Mouse (Mus musculus): ENCODE data around the gene Itpr3.
A peak's percentile ranks its signal among the peaks of the same experiment; 100 is the strongest.

The Itpr3 gene

GRCm38 (mm10) chr17:27038335-27039050, 18.6 kb upstream of the Itpr3 start:
- no peak for DNase-seq

- DNase-seq = no peak
Measured at GRCm38 (mm10) chr17:27039432-27040102, 17.5 kb upstream of the Itpr3 start.

- peak; percentile 49 to 56 for DNase-seq
Measured at GRCm38 (mm10) chr17:27040304-27041045, 16.6 kb upstream of the Itpr3 start.

- DNase-seq = no peak
Measured at GRCm38 (mm10) chr17:27041046-27041786, 15.9 kb upstream of the Itpr3 start.

DNA sequence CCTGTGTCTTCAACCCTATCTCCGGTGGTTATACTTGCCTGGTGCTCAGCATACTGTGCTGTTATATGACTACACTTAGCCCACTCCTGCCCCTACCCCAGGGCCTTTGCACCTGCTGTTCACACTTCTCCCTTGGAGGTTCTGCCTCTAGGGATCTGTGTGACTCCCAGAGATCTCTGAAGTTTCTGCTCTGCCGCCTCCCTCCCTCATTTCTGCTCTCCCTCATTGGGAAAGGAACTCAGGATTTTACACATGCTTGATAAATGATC, 15.4 kb upstream of the Itpr3 start:
- no peak for DNase-seq

GRCm38 (mm10) chr17:27042840-27043239, 14.3 kb upstream of the Itpr3 start:
- no peak for DNase-seq

- DNase-seq = no peak
Measured at GRCm38 (mm10) chr17:27045164-27045563, 11.9 kb upstream of the Itpr3 start.

- DNase-seq = no peak
Measured at GRCm38 (mm10) chr17:27047762-27048444, 9.2 kb upstream of the Itpr3 start.

DNA sequence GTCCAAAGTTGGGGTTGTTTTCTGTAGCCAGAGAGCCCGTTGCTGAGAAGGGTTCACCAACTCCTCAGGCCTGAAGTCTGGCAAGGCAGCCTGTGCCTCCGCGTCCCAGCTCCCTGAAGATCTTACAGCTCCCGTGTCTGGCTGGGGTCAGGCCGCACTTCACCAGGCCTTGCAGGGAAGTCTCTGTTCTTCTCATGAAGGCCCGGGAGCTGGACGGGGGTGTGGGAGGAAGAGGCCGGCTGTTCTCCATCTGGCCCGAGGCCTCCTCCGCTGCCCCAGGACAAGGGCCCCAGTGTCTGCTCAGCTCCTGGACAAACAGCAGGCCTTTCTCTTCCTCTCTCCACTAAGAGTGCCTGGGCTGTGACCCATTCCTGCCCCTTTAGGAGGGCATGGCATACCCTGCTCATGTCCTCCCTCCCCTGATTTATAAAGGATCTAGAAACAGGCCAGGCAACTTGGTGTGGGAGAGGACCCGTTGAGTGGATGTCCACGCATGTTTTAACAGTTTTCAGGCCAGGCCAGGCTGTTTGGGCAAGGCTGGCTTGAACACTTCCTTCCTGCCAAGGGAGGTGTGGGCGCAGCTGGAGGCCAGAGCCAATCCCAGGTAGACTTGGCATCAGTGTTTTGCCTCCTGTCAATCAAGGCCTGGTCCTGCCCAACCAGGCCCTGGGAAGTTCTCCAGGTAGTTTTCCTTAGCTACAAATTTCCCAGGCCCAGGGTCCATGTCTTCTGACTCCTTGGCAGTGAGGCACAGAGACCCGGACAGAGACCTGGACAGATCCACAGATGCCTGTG, 8.5 kb upstream of the Itpr3 start:
- no peak for DNase-seq

GRCm38 (mm10) chr17:27050853-27051252, 6.3 kb upstream of the Itpr3 start:
- no peak for DNase-seq

- peak; percentile 73 to 76 for DNase-seq
Measured at GRCm38 (mm10) chr17:27051514-27051913, 5.6 kb upstream of the Itpr3 start.

- peak; percentile 77 to 87 for DNase-seq
Measured at GRCm38 (mm10) chr17:27056170-27056569, 934 bp upstream of the Itpr3 start.

- DNase-seq = peak; percentile 39 to 42
Measured at GRCm38 (mm10) chr17:27057517-27058055, 482 bp downstream of the Itpr3 start.

DNA sequence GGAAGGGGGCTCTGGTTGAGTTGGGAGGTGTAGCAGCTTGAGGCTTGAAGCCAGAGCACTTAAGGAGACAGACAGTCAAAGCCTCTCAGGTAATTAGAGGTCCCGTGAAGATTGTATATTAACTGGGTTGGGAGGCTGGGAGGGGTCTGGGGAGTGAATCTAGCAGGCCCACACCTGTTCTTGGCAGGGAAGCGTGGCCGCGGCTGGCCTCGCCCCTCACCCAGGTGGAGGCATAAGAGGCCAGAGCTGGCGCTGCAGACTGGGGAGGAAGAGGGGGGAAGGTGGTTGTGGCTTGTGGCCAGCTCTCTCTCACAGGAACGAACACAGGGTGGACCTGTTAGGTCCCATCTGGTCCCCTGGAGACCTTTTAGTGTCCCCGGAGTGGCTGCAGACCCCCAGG, 3.6 kb downstream of the Itpr3 start:
- DNase-seq = no peak

DNA sequence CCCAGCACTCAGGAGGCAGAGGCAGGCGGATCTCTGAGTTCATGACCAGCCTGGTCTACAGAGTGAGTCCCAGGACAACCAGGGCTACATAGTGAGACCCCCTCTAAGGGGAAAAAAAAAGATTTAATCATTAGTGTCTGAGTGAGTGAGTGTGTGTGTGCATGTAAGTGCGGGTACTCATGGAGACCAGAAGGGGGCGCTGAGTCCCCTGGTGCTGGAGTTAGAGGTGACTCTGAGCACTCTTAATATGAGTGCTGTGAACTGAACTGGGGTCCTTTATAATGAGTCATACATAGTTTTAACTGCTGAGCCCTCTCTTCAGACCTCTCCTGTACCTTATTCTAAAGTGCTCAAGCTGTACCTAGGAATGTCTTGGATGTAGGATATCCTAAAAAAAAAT, 4.6 kb downstream of the Itpr3 start:
- DNase-seq = no peak

DNA sequence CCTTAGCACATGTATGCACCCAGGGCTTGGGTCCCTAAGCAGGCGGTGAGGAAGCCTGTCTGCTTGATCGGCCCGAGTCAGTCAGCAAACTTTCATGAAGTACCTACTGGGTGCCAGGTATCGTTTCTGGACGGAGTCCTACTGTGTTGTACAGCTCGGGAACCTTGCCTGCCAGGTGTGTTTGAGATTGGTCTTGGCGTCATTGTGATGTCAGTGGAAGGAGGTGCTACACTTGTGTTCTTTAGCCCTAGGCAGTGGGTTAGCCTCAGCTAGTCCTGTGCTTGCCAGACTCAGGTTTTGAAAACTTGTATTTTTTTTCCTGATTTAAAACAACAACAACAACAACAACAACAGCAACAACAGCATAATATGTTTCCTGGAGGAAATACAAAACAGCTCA, 5.6 kb downstream of the Itpr3 start:
- no peak for DNase-seq

- no peak for DNase-seq
Measured at GRCm38 (mm10) chr17:27063717-27064116, 6.6 kb downstream of the Itpr3 start.

GRCm38 (mm10) chr17:27064195-27064594, 7.1 kb downstream of the Itpr3 start:
- no peak for DNase-seq

DNA sequence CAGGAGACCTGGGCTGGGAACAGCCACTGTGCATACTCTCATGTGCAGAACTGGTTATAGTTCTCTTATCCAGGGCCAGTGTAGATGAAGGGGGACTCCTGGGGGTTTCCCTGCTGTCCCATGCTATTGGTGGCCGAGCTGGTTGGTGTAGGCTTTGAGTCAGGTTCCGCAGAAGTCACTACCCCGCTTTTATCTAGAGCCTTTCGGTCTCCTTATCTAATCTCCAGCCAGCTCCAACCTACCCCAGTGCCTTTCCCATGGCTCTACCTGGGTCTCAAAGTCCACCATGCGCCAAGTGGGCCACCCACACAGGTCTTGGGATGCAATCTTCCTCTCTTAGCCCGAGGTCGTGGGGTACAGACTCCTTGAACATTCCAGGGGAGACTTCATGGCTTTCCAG, 9.0 kb downstream of the Itpr3 start:
- no peak for DNase-seq

- DNase-seq = no peak
Measured at GRCm38 (mm10) chr17:27069071-27069470, 12.0 kb downstream of the Itpr3 start.

DNA sequence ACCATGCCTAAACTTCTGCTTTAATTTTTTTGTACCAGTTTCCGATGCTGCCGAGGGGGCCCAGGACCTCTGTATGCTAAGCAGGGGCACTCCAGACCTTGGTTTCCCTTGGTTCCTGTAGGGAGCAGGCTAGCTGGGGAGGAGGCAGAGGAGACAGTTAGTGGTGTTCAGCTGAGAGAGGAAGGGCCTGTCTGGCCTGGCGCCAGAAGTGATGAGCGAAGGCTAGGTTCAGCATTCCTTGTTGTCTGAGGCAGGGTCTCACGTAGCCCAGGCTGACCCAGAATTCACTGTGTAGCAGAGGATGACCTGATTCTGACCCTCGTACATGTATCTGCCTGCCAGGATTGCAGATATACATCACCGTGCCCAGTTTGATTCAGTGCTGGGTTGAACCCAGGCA, 13.8 kb downstream of the Itpr3 start:
- DNase-seq = no peak

DNA sequence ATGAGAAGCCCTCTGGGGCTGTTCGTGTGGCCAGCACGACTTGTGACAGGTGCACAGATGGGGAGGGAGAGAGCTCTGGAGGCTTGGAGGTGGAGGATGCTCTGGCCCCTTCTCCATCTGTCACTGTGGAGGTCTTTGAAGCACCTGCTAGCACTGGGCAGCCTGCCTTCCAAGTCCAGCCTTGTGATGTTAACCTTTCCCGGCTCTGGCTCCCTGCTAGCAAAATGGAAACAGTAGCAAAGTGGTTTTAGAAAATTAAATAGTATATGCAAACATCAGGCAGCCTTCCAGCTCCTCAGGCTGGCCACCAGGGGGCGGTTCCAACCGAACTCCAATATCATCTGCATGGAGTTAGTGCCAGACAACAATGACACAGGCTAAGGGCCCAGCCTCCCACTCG, 14.5 kb downstream of the Itpr3 start:
- peak; percentile 55 to 56 for DNase-seq

All from thymus, postnatal 36 days (tissue).